Mouse (Mus musculus) embryo, embryonic 11 days (tissue): ENCODE measurements at regions not wholly inside any gene's neighbourhood (a gene's known extent, or its start where the extent isn't known, plus 50 kb on each side); places are given as distances from the start of the nearest gene placed in this dataset.

Experiments used
- DNase-seq: peaks from one replicate; pipeline ENCODE4 v3.0.0-alpha.2; 2015

GRCm38 (mm10) chr7:64058282-64058872, 95.3 kb upstream of the Trpm1 start:
- DNase-seq = no peak

DNA sequence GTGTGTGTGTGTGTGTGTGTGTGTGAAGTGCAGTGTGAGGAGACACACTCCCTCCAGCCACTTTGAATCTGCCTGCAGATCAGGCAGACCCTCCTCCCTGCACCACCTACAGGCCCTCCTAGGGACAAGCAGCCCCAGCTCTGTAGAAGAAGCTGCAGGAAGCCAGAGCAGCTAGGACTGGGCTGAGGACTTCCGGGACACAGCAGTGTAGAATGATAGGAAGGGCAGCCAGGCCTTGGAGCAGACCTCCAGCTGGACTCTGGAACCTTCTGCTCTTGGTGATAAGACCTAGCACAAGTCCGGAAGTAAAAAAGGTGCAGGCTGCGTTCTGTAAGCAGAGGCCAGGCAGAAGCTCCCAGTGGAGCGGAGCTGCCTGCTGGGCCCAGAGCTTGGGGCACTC, 95.8 kb upstream of the Trpm1 start:
- DNase-seq = peak; percentile 55

GRCm38 (mm10) chr7:64056498-64056897, 97.1 kb upstream of the Trpm1 start:
- DNase-seq = no peak

- no peak for DNase-seq
These were observed 98.6 kb upstream of the Trpm1 start for GRCm38 (mm10) chr7:64054996-64055395.

- DNase-seq = no peak
These were observed 99.9 kb upstream of the Trpm1 start for GRCm38 (mm10) chr7:64053766-64054165.

GRCm38 (mm10) chr7:64052400-64052799, 101.2 kb upstream of the Trpm1 start:
- DNase-seq = no peak

DNA sequence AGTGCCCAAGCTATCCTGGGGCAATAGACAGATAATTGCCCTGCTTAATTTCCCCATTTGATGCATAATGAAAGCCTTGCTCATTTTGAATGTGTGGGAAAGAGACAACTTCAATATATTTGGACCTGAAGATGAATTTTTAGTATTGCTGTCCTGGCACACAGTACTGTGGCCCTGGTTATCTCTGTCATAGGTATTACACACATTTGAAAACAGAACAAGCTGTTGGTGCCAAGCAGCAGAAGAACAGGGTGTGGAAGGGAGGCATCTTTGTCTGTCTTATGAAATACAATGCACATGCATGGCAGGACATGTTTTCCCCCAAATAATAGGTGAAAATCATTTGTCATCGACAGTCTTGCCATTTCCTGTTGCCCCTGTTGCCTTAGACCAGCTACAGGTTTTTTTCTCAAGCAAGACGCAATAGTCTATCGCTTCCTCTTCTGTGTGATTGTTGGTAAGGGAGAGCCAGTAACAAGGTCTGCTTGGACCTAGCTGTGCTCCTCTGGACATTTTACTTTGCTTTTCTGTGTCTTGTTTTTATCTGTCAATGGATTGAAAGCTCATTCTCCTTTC, 102.7 kb upstream of the Trpm1 start:
- no peak for DNase-seq

- DNase-seq = no peak
These were observed 103.4 kb upstream of the Trpm1 start for GRCm38 (mm10) chr7:64050246-64050645.

GRCm38 (mm10) chr7:64049183-64049965, 104.3 kb upstream of the Trpm1 start:
- no peak for DNase-seq

DNA sequence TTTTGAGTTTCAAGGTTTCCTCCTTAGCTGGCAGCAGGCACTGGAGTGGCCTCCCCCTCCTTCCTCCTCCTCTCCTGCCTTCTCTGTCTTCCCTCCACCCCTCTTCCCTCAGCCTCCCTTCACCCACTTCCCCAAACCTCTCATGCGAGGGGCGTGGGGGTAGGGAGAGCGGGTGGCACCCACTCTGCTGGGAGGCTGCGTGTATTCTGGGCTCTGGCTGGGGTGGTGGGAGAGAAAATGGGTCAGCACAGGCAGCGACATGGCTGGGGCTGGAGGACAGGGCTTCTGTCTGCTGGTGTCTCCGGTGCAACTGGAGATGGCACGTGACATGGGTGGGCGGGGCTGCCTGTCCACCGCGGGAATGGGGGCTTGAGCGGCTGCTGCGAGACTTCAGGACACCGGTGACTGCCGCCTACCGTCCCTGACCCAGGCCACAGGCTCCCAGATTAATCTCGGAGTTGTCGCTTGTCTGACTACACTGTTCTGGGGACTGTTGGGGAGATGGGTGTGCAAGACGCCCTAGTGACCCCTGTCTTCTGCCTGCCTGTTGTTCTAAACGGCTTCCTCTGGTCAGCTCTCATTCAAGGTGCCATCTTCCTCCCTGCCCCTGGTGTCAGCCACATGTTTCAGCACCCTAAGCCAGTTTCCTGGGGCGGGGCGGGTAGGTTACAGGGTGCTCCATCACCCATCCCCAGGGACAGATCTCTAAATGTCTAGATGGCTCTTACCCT, 105.0 kb upstream of the Trpm1 start:
- DNase-seq = peak; percentile 92

DNA sequence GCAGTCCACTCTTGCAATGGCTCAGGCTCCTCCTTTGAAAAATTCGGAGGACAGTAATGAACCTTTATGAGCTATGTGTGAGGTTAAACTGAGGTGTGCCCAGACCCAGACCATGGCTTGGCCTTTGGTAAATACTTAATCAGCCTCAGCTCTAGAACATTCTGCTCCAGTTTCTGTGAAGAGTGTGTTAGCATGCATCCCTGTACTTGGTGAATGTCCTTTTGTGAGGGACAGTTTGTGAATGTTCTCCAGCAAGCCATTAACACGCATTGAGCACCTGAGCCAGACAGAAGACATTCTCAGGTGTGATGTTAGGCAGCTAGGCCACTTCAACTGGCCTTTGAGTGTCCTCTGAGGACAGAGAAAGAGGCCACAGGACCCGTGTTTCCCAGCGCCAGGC, 105.8 kb upstream of the Trpm1 start:
- no peak for DNase-seq

GRCm38 (mm10) chr7:64045292-64045691, 106.6 kb upstream of the Klf13 start:
- no peak for DNase-seq

GRCm38 (mm10) chr7:64042978-64043377, 104.3 kb upstream of the Klf13 start:
- no peak for DNase-seq

DNA sequence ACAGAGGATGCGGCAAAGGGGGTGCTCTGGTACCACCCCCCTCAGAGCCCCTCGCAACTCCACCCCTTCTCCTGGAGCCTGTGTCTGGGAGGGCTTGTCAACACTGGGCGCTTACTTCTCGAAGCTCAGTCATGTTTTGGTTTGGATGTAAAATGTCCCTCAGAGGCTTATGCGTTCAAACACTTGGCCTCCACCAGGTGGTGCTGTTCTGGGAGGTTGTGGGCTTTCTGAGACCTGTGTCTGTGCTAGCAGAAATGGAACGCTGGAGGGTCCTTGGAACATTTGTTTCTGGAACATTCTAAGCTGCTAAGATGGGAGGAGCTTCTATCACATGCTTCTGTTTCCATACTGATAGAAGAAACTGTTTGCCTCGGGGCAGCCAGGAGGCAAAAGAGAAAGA, 102.6 kb upstream of the Klf13 start:
- DNase-seq = no peak

GRCm38 (mm10) chr7:64040026-64040737, 101.5 kb upstream of the Klf13 start:
- no peak for DNase-seq

DNA sequence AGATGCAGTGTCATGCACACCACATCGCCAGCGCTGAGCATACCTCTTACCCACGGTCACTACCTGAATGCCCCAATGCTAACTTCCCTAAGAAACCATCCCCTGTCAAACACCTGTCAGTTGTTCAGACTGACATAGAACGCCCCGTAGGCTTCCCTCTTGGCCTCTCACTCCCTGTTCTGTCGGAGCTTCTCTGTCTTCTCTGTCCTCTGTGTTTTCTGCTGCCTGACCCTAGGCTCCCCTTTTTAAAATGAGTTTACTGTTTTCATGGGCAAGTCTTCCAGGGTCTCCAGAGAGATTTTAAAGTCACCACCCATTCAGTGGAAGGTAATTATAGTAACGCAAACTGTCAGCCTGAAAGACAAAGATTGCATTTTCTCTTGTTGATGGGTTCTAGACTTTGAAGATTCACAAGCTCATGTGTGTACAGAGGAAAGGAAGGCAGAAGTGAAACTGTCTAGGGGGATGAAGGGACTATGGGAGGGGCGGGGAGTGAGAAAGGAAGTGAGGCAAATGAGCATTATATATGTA, 99.1 kb upstream of the Klf13 start:
- DNase-seq = no peak

DNA sequence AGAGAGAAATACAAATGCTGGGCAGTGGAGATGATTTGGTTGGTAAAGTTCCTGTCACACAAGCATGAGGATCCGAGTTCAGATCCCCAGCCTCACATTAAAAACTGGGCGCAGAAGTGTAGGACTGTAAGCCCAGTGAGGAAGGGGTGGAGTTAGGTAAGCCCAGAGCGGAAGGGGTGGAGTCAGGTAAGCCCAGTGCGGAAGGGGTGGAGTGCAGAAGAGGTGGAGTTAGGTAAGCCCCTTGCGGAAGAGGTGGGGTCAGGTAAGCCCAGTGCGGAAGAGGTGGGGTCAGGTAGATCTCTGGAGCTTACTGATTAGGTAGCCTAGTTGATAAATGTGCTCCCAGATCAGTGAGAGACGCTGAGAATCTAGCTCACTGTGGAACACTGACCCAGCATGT, 97.4 kb upstream of the Klf13 start:
- DNase-seq = no peak

- DNase-seq = no peak
These were observed 96.4 kb upstream of the Klf13 start for GRCm38 (mm10) chr7:64035025-64035606.

DNA sequence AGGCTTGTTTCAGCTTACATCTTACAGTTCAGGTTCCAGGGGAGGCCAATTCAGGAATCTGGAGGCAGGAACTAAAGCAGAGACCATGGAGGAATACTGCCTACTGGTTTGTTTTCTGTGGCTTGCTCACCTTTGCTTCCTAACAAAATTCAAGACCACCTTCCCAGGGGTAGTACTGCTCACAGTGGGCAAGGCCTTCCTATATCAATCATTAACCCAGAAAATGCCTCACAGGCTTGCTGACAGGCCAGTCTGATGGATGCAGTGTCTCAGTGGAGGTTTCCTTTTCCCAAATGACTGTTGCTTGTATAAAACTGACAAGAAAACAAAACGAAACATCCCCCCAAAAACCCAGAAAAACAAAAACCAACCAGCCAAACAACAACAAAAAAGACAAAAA, 95.8 kb upstream of the Klf13 start:
- DNase-seq = no peak

- DNase-seq = no peak
These were observed 94.7 kb upstream of the Klf13 start for GRCm38 (mm10) chr7:64033388-64033787.

DNA sequence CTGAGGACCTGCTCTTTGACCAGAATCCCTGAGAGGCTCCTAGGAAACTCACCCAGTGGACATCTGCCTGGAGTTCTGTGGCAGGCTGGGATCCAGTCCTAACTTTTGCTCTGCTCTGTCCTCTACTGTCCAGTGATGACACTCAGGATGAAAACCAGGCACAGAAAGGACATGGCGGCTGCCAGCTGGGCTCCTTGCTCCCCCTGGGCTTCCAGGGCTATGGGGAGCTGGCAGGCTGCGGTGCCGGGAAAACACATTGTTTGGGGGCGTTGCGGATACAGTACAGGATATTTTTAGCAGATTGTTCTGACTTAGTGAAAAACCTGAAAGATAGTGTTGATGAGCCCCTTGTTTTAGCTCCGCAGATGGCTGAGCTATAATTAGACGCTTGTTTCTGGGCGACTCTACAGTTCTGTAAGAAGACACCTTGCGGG, 94.2 kb upstream of the Klf13 start:
- DNase-seq = no peak

DNA sequence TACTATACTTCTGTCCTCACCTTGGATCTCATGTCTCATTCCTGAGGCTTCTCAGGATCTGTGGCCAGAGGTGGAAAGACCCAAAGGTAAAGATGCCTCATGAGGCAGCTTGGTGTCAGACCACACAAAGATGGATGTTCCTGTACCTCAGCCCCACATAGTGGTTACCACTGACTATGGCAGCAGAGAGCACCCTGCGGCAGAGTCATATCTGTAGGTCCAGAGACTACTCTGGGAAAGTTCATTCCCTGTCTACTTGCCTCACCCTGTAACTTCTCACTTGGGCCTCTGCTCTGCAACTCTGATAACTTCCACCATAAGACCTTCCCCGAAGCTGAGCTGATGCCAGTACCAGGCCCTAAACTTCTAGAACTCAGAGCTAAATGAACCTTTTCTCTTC, 91.9 kb upstream of the Klf13 start:
- no peak for DNase-seq
